Mouse (Mus musculus): ENCODE measurements around the gene Reep3.

- TF ChIP-seq TAL1 (IDR thresholded peaks at IDR 0.05; ENCODE audit: low read length) (no peak), GATA1 (IDR thresholded peaks at IDR 0.05; ENCODE audit: low read length) (no peak)
Measured at GRCm38 (mm10) chr10:67071884-67072283, 24.9 kb downstream of the Reep3 start.
